In genomic region chr8:126540298-126540697, GRCm38 (mm10) we compare ENCODE assay signal across 13 mouse cellular contexts. TPM values are rescaled to one million over a fixed set of nuclear protein-coding genes. Genes with fewer than 3 reads are reported as not detected.
A peak's percentile ranks its signal among the peaks of the same experiment; 100 is the strongest.
DNase-seq lines count a peak whose midpoint lies in the region; ATAC-seq and TF ChIP-seq lines count a peak whose summit lies in the region.
"Had no signal": no experiment of that assay in that cellular context is flagged by ENCODE, and none has a peak within 500 bp of the region (broad histone marks: within the 10 kb centered on the region; RNA-seq: fewer than 3 reads in every experiment).

No protein-coding gene starts in this region.

- peaks cover 50% of the 10 kb centered on the region for H3K4me1 ChIP-seq in forebrain, embryonic 13.5 days
- H3K4me1 ChIP-seq in forebrain, embryonic 11.5 days (replicated peaks; ENCODE audit: control insufficient read depth, insufficient read depth, low read length), result peaks cover 32% of the 10 kb centered on the region
- H3K4me1 ChIP-seq in hindbrain, embryonic 14.5 days (replicated peaks; ENCODE audit: control insufficient read depth, insufficient read depth, low read length), result peaks cover 44% of the 10 kb centered on the region
- peaks cover 43% of the 10 kb centered on the region for H3K4me1 ChIP-seq in hindbrain, embryonic 12.5 days

- H3K9me3 ChIP-seq in forebrain, embryonic 13.5 days (replicated peaks), result no peaks in the 10 kb centered on the region
- H3K9me3 ChIP-seq in forebrain, embryonic 11.5 days (ENCODE audit: control insufficient read depth, low read length), result no peaks in the 10 kb centered on the region
- no peaks in the 10 kb centered on the region for H3K9me3 ChIP-seq in hindbrain, embryonic 14.5 days (ENCODE audit: control insufficient read depth, low read length)
- no peaks in the 10 kb centered on the region for H3K9me3 ChIP-seq in hindbrain, embryonic 12.5 days (replicated peaks)
- H3K9me3 ChIP-seq: embryonic facial prominence, embryonic 13.5 days; megakaryocyte, embryonic 14.5 days had no signal

- H3K9ac ChIP-seq in forebrain, embryonic 13.5 days, result no peak overlapping the region
- no peak overlapping the region for H3K9ac ChIP-seq in forebrain, embryonic 11.5 days (ENCODE audit: low read length)
- H3K9ac ChIP-seq in hindbrain, embryonic 14.5 days, result no peak overlapping the region
- H3K9ac ChIP-seq in hindbrain, embryonic 12.5 days, result no peak overlapping the region
- H3K9ac ChIP-seq: embryonic facial prominence, embryonic 13.5 days had no signal

- H3K27me3 ChIP-seq in forebrain, embryonic 13.5 days, result no peaks in the 10 kb centered on the region
- H3K27me3 ChIP-seq in forebrain, embryonic 11.5 days (ENCODE audit: control insufficient read depth, insufficient read depth, low read length), result no peaks in the 10 kb centered on the region
- no peaks in the 10 kb centered on the region for H3K27me3 ChIP-seq in hindbrain, embryonic 14.5 days (ENCODE audit: control insufficient read depth, insufficient read depth, low read length)
- H3K27me3 ChIP-seq in hindbrain, embryonic 12.5 days, result no peaks in the 10 kb centered on the region
- no peaks in the 10 kb centered on the region for H3K27me3 ChIP-seq in myocyte (ENCODE audit: control insufficient read depth, insufficient read depth, insufficient read length)
- H3K27me3 ChIP-seq: CH12.LX; embryonic facial prominence, embryonic 13.5 days had no signal

- H3K27ac ChIP-seq in forebrain, embryonic 13.5 days, result peak overlapping the region; percentile 98; the same call in 1 of the 2 replicates
- no peak overlapping the region for H3K27ac ChIP-seq in forebrain, embryonic 11.5 days (ENCODE audit: low read depth, low read length)
- H3K27ac ChIP-seq in hindbrain, embryonic 14.5 days, result peak overlapping the region; percentile 98; the same call in 1 of the 2 replicates
- no peak overlapping the region; the same call in 1 of the 2 replicates for H3K27ac ChIP-seq in hindbrain, embryonic 12.5 days
- H3K27ac ChIP-seq: embryonic facial prominence, embryonic 13.5 days had no signal

- ATAC-seq in forebrain, embryonic 13.5 days, result no peak
- no peak for ATAC-seq in forebrain, embryonic 11.5 days (replicated peaks; ENCODE audit: low FRiP score)
- ATAC-seq in hindbrain, embryonic 14.5 days (ENCODE audit: low FRiP score), result no peak
- ATAC-seq in hindbrain, embryonic 12.5 days (ENCODE audit: low FRiP score), result no peak

- WGBS in forebrain, embryonic 13.5 days, result 89% methylated on average over 5 of the region's 5 CpGs
- WGBS in forebrain, embryonic 11.5 days, result 91% methylated on average over 5 of the region's 5 CpGs
- 87% methylated on average over 5 of the region's 5 CpGs for WGBS in hindbrain, embryonic 14.5 days
- WGBS in hindbrain, embryonic 12.5 days, result 84% methylated on average over 5 of the region's 5 CpGs

- no peak overlapping the region for H3K4me3 ChIP-seq in forebrain, embryonic 13.5 days
- H3K4me3 ChIP-seq in forebrain, embryonic 11.5 days (ENCODE audit: low read depth, low read length), result no peak overlapping the region
- no peak overlapping the region for H3K4me3 ChIP-seq in hindbrain, embryonic 14.5 days (replicated peaks; ENCODE audit: low read length)
- no peak overlapping the region for H3K4me3 ChIP-seq in hindbrain, embryonic 12.5 days
- peak overlapping the region; percentile 10 for H3K4me3 ChIP-seq in myocyte
- H3K4me3 ChIP-seq: embryonic facial prominence, embryonic 13.5 days; megakaryocyte, embryonic 14.5 days had no signal

- DNase-seq in forebrain, embryonic 11.5 days (ENCODE audit: low spot score), result no peak
- DNase-seq in hindbrain, embryonic 14.5 days (ENCODE audit: low spot score), result no peak
- DNase-seq in NIH3T3 (ENCODE audit: low read depth), result peak; percentile 72
- no peak for DNase-seq in thymus, postnatal 0 days (ENCODE audit: low spot score)
- DNase-seq in cerebellum, postnatal 10 days, result no peak
- DNase-seq: cerebellum, adult 11-12 months; gastrocnemius, postnatal 10 days had no signal

- TF ChIP-seq POLR2A in myocyte (IDR thresholded peaks at IDR 0.05; ENCODE audit: insufficient read length, low read depth), result no peak

- H3K36me3 ChIP-seq in forebrain, embryonic 13.5 days (ENCODE audit: poor library complexity, severe bottlenecking), result no peaks in the 10 kb centered on the region
- no peaks in the 10 kb centered on the region for H3K36me3 ChIP-seq in forebrain, embryonic 11.5 days (ENCODE audit: control insufficient read depth, insufficient read depth, low read length)
- no peaks in the 10 kb centered on the region for H3K36me3 ChIP-seq in hindbrain, embryonic 14.5 days (replicated peaks; ENCODE audit: control insufficient read depth, insufficient read depth)
- no peaks in the 10 kb centered on the region for H3K36me3 ChIP-seq in hindbrain, embryonic 12.5 days
- H3K36me3 ChIP-seq in myocyte (ENCODE audit: control insufficient read depth, insufficient read depth), result no peaks in the 10 kb centered on the region
- H3K36me3 ChIP-seq: embryonic facial prominence, embryonic 13.5 days had no signal

- no peak overlapping the region for H3ac ChIP-seq in myocyte (ENCODE audit: control insufficient read depth, insufficient read length)

- H3K4me2 ChIP-seq in forebrain, embryonic 13.5 days, result no peak overlapping the region
- H3K4me2 ChIP-seq in forebrain, embryonic 11.5 days (ENCODE audit: low read depth, low read length, severe bottlenecking), result no peak overlapping the region
- no peak overlapping the region for H3K4me2 ChIP-seq in hindbrain, embryonic 14.5 days (replicated peaks)
- H3K4me2 ChIP-seq in hindbrain, embryonic 12.5 days (replicated peaks), result no peak overlapping the region
- peak overlapping the region; percentile 98 for H3K4me2 ChIP-seq in myocyte (ENCODE audit: low read depth)
- H3K4me2 ChIP-seq: embryonic facial prominence, embryonic 13.5 days had no signal

- no peaks in the 10 kb centered on the region for H3K79me2 ChIP-seq in myocyte (ENCODE audit: control insufficient read depth, insufficient read depth)

TF ChIP-seq in myocyte, 11 proteins besides CTCF, POLR2A, EP300 and RAD21:
- TF ChIP-seq MYOG (IDR thresholded peaks at IDR 0.05; ENCODE audit: control insufficient read depth in 1 of 3, insufficient read depth in 1 of 3, insufficient read length in 2 of 3, low read depth in 2 of 3) (peak in 2 of 3 experiments; percentile 22 to 47), MYOD1 (IDR thresholded peaks at IDR 0.05; ENCODE audit: control insufficient read depth in 1 of 3, insufficient read length in 2 of 3, low read depth in 2 of 3) (peak in 2 of 3 experiments; percentile 38 to 70), CEBPB (IDR thresholded peaks at IDR 0.05; ENCODE audit: insufficient read depth, poor library complexity, severe bottlenecking) (no peak), MAX (IDR thresholded peaks at IDR 0.05; ENCODE audit: low read depth) (peak; percentile 22)

RNA-seq across cellular contexts. Expression of gene Irf2bp2, which starts 53.5 kb away (rescaled TPM):
- polyA plus RNA-seq in forebrain, embryonic 13.5 days (2015; fragmentation: Nextera tagmentation; extraction: Ambion mirVana), result 8.1 and 8.3 TPM in 2 replicates
- polyA plus RNA-seq in forebrain, embryonic 11.5 days (2014; fragmentation: Nextera tagmentation; extraction: Ambion mirVana), result 4.5 and 4.6 TPM in 2 replicates
- polyA plus RNA-seq in hindbrain, embryonic 14.5 days (2014; fragmentation: Nextera tagmentation; extraction: Ambion mirVana), result 7.2 and 7.4 TPM in 2 replicates
- polyA plus RNA-seq in hindbrain, embryonic 12.5 days (2016; fragmentation: Nextera tagmentation; extraction: Ambion mirVana), result 8.8 and 9.6 TPM in 2 replicates
- 16.8 TPM for polyA plus RNA-seq in myocyte (2012; fragmentation: generic; extraction: Trizol)
- 14.9 and 20.3 TPM in 2 replicates for polyA plus RNA-seq in thymus, postnatal 0 days (2015; fragmentation: Nextera tagmentation; extraction: Ambion mirVana)

Comparison
In these comparisons a context has a peak if more than half of its experiments do, and no peak if none do; other contexts are left out.
1. H3K27ac ChIP-seq: peak in forebrain, embryonic 13.5 days (single experiment) and hindbrain, embryonic 14.5 days (single experiment); none in forebrain, embryonic 11.5 days (single experiment) and hindbrain, embryonic 12.5 days (single experiment).